Comparison of ENCODE assay signal across 1 mouse cellular context in the genomic region with DNA sequence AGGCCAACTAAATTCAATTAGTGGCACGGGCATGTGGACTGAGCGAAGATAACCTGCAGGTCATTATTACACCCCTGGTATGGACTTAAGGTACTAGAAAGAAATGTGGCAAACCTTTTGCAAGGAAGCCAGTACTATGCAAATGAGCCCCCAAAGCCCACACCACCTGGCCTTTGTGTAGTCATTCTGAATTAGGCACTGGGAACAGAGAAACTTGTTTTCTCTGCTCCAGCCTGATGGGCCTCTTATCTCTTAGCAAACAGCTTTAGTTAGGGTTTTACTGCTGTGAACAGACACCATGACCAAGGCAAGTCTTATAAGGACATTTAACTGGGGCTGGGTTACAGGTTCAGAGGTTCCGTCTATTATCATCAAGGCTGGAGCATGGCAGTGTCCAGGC.
TF ChIP-seq lines count a peak whose summit lies in the region.

No protein-coding gene starts in this region.

TF ChIP-seq in MEL, 35 proteins besides CTCF, POLR2A, EP300 and RAD21 (continued from another document):
- TF ChIP-seq USF1 (IDR thresholded peaks at IDR 0.05; ENCODE audit: low read depth, low read length) (no peak), TBP (IDR thresholded peaks at IDR 0.05; ENCODE audit: low read depth, low read length) (0 out of 2 replicates have a peak, but pooled peaks have one; percentile 14)
